Mouse (Mus musculus): ENCODE results near the gene Nos1ap. TPM values are rescaled to one million over a fixed set of nuclear protein-coding genes. Genes with fewer than 3 reads are reported as not detected.
A peak's percentile ranks its signal among the peaks of the same experiment; 100 is the strongest.

Nos1ap gene
- polyA plus RNA-seq, 1 experiment from 2014 or later = 6.0 TPM

GRCm38 (mm10) chr1:170431312-170431711 lies 158.3 kb downstream of the Nos1ap start:
- Histone ChIP-seq H3K9me3 (ENCODE audit: low read length) (no peaks in the 10 kb centered on the region), H3K27me3 (ENCODE audit: insufficient read depth, low read length) (no peaks in the 10 kb centered on the region), H3K27ac (ENCODE audit: low read depth) (no peak overlapping the region), H3K4me3 (ENCODE audit: low read depth, low read length) (no peak overlapping the region), H3K4me1 (ENCODE audit: insufficient read depth) (peaks cover 13% of the 10 kb centered on the region), H3K9ac (replicated peaks) (no peak overlapping the region), H3K36me3 (replicated peaks; ENCODE audit: insufficient read depth, low read length) (no peaks in the 10 kb centered on the region), H3K4me2 (ENCODE audit: low read depth, low read length) (no peak overlapping the region)
- 68% methylated on average over 5 of the region's 5 CpGs for WGBS (ENCODE audit: insufficient replicate concordance)
- TF ChIP-seq CTCF (IDR thresholded peaks at IDR 0.05; ENCODE audit: low read depth) = no peak
- TF ChIP-seq EP300 (IDR thresholded peaks at IDR 0.05; ENCODE audit: low read depth) = no peak
- DNase-seq (no peak), ATAC-seq (no peak)

DNA sequence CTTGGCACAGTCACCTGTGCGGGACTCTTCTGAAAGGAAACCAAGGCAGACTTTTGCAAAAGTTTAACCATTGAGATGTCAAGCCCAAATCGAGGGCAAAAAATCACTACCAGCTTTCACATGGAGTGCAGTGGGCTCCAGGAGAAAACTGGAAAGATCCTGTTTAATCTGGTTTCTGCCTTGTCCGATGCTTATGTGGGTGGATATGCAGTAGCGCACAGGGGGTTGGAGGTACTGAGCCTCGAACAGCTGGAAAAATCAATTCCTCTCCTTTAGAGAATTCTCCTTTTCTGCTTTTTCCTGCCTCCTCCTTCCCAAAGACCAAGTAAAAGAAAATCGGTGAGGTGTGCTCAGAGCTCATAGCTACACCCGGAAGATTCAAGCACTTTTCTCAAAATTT lies 159.0 kb downstream of the Nos1ap start:
- H3K4me3 ChIP-seq (ENCODE audit: low read depth, low read length) = no peak overlapping the region
- H3K27ac ChIP-seq (ENCODE audit: low read depth) = no peak overlapping the region
- H3K4me1 ChIP-seq (ENCODE audit: insufficient read depth) = peaks cover 13% of the 10 kb centered on the region
- 82% methylated on average over 7 of the region's 7 CpGs for WGBS (ENCODE audit: insufficient replicate concordance)
- no peaks in the 10 kb centered on the region for H3K36me3 ChIP-seq (replicated peaks; ENCODE audit: insufficient read depth, low read length)
- H3K27me3 ChIP-seq (ENCODE audit: insufficient read depth, low read length) = no peaks in the 10 kb centered on the region
- H3K9me3 ChIP-seq (ENCODE audit: low read length) = no peaks in the 10 kb centered on the region
- TF ChIP-seq EP300 (IDR thresholded peaks at IDR 0.05; ENCODE audit: low read depth) (no peak), CTCF (IDR thresholded peaks at IDR 0.05; ENCODE audit: low read depth) (no peak)
- H3K9ac ChIP-seq (replicated peaks) = no peak overlapping the region
- no peak for DNase-seq
- ATAC-seq = no peak
- H3K4me2 ChIP-seq (ENCODE audit: low read depth, low read length) = no peak overlapping the region

GRCm38 (mm10) chr1:170429656-170430055 lies 160.0 kb downstream of the Nos1ap start:
- DNase-seq (no peak), ATAC-seq (no peak)
- Histone ChIP-seq H3K4me3 (ENCODE audit: low read depth, low read length) (no peak overlapping the region), H3K27me3 (ENCODE audit: insufficient read depth, low read length) (no peaks in the 10 kb centered on the region), H3K27ac (ENCODE audit: low read depth) (no peak overlapping the region), H3K36me3 (replicated peaks; ENCODE audit: insufficient read depth, low read length) (no peaks in the 10 kb centered on the region), H3K9me3 (ENCODE audit: low read length) (no peaks in the 10 kb centered on the region), H3K4me2 (ENCODE audit: low read depth, low read length) (no peak overlapping the region), H3K9ac (replicated peaks) (no peak overlapping the region), H3K4me1 (ENCODE audit: insufficient read depth) (peaks cover 13% of the 10 kb centered on the region)
- 76% methylated on average over 6 of the region's 6 CpGs for WGBS (ENCODE audit: insufficient replicate concordance)
- TF ChIP-seq CTCF (IDR thresholded peaks at IDR 0.05; ENCODE audit: low read depth) (no peak), EP300 (IDR thresholded peaks at IDR 0.05; ENCODE audit: low read depth) (no peak)

GRCm38 (mm10) chr1:170428141-170428540 lies 161.5 kb downstream of the Nos1ap start:
- H3K9ac ChIP-seq (replicated peaks) = no peak overlapping the region
- no peak overlapping the region for H3K4me3 ChIP-seq (ENCODE audit: low read depth, low read length)
- ATAC-seq (0 out of 2 replicates have a peak, but pooled peaks have one; percentile 29), DNase-seq (no peak)
- H3K9me3 ChIP-seq (ENCODE audit: low read length) = no peaks in the 10 kb centered on the region
- H3K36me3 ChIP-seq (replicated peaks; ENCODE audit: insufficient read depth, low read length) = no peaks in the 10 kb centered on the region
- WGBS (ENCODE audit: insufficient replicate concordance) = 70% methylated on average over 2 of the region's 2 CpGs
- H3K4me2 ChIP-seq (ENCODE audit: low read depth, low read length) = no peak overlapping the region
- H3K27me3 ChIP-seq (ENCODE audit: insufficient read depth, low read length) = no peaks in the 10 kb centered on the region
- H3K4me1 ChIP-seq (ENCODE audit: insufficient read depth) = peaks cover 8% of the 10 kb centered on the region
- H3K27ac ChIP-seq (ENCODE audit: low read depth) = no peak overlapping the region
- TF ChIP-seq EP300 (IDR thresholded peaks at IDR 0.05; ENCODE audit: low read depth) (no peak), CTCF (IDR thresholded peaks at IDR 0.05; ENCODE audit: low read depth) (no peak)

DNA sequence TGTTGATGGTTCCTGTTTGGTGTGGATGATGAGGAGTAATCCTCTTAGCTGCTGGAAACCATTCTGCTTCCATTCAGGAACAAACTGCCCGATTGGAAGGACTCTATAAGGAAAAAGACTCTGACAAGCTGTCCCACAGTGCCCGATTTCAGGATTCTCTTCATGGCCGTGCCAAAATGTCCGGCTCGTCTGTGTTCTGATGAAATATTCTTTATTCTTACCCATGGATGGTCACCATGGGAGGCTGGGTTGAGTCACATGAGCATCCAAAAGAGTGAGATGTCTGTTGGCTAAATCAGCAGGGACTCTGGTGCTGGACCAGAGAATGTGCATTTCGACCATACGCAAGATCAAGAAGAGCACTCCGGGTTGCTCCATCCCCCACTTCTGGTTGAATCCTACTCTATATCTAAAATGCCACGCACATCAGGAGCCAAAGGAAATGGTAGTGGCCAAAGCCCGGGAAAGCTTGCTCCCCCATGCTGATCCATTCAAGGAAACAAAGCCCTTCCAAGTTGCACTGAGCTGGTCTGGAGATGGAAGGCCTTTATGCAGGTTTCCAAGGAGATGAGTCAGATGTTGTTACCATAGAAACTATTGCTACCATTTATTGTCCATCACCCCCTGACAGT lies 165.3 kb downstream of the Nos1ap start:
- peaks cover 15% of the 10 kb centered on the region for H3K4me1 ChIP-seq (ENCODE audit: insufficient read depth)
- no peak overlapping the region for H3K4me3 ChIP-seq (ENCODE audit: low read depth, low read length)
- no peaks in the 10 kb centered on the region for H3K9me3 ChIP-seq (ENCODE audit: low read length)
- no peak overlapping the region for H3K27ac ChIP-seq (ENCODE audit: low read depth)
- DNase-seq (no peak), ATAC-seq (no peak)
- TF ChIP-seq EP300 (IDR thresholded peaks at IDR 0.05; ENCODE audit: low read depth) (no peak), CTCF (IDR thresholded peaks at IDR 0.05; ENCODE audit: low read depth) (no peak)
- WGBS (ENCODE audit: insufficient replicate concordance) = 83% methylated on average over 10 of the region's 10 CpGs
- H3K4me2 ChIP-seq (ENCODE audit: low read depth, low read length) = no peak overlapping the region
- no peak overlapping the region for H3K9ac ChIP-seq (replicated peaks)
- H3K36me3 ChIP-seq (replicated peaks; ENCODE audit: insufficient read depth, low read length) = no peaks in the 10 kb centered on the region
- H3K27me3 ChIP-seq (ENCODE audit: insufficient read depth, low read length) = no peaks in the 10 kb centered on the region

GRCm38 (mm10) chr1:170423048-170423447 lies 166.6 kb downstream of the Nos1ap start:
- no peak for ATAC-seq
- no peaks in the 10 kb centered on the region for H3K27me3 ChIP-seq (ENCODE audit: insufficient read depth, low read length)
- no peaks in the 10 kb centered on the region for H3K9me3 ChIP-seq (ENCODE audit: low read length)
- no peaks in the 10 kb centered on the region for H3K36me3 ChIP-seq (replicated peaks; ENCODE audit: insufficient read depth, low read length)
- TF ChIP-seq CTCF (IDR thresholded peaks at IDR 0.05; ENCODE audit: low read depth) (no peak), EP300 (IDR thresholded peaks at IDR 0.05; ENCODE audit: low read depth) (no peak)
- no peak for DNase-seq
- H3K4me2 ChIP-seq (ENCODE audit: low read depth, low read length) = no peak overlapping the region
- H3K9ac ChIP-seq (replicated peaks) = no peak overlapping the region
- H3K4me1 ChIP-seq (ENCODE audit: insufficient read depth) = peaks cover 15% of the 10 kb centered on the region
- no peak overlapping the region for H3K4me3 ChIP-seq (ENCODE audit: low read depth, low read length)
- H3K27ac ChIP-seq (ENCODE audit: low read depth) = 0 out of 2 replicates have a peak overlapping the region, but pooled peaks have one; percentile 44
- WGBS (ENCODE audit: insufficient replicate concordance) = 78% methylated on average over 1 of the region's 1 CpGs

Measured in liver, postnatal 0 days (tissue).